Comparison of ENCODE assay signal across 21 mouse cellular contexts in the genomic region with DNA sequence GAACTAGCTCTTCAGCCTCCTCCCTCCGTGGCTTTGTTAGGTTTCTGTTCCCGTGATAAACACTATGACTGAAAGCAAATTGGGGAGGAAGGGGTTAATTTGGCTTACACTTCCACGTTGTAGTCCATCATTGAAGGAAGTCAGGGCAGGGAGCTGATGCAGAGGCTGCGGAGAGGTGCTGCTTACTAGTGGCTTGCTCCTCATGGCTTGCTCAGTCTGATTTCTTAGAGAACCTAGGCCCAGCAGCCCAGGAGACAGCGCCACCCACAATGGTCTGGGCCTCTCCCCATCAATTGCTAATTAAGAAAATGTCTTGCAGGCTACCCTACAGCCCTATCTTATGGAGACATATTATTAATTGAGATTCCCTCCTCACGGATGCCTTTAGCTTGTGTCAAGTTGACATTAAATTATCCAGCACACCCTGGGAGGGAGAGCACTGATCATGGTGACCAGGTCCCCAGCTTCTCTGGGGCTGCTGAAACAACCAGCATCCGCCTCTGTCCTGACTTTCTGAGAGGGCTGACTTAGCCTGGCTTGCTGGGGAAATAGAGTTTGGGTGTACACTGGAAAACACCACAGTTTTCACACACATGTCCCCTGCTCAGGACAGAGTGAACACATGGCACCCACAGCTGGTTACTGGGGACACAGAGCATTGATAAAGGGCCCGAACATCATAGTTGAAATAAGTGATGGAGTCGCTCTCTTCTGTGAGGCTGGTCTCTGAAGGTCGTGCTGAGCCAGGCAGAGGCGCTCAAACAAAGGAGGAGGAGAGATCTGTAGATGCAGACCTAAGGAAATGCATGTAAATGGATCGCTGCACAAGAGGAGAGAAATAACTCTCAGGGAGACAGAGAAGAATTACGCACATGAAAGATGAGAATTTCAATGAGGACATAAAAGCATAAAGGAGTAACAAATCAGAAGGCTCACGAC. TPM values are rescaled to one million over a fixed set of nuclear protein-coding genes. Genes with fewer than 3 reads are reported as not detected.
DNase-seq lines count a peak whose midpoint lies in the region; ATAC-seq and TF ChIP-seq lines count a peak whose summit lies in the region.
"Had no signal": no experiment of that assay in that cellular context is flagged by ENCODE, and none has a peak within 500 bp of the region (broad histone marks: within the 10 kb centered on the region; RNA-seq: fewer than 3 reads in every experiment).

No protein-coding gene starts in this region.

- intact Hi-C loops in heart, postnatal 14 days (cut with DNase I): no loop called here

- no peaks in the 10 kb centered on the region for H3K27me3 ChIP-seq in forebrain, embryonic 13.5 days
- H3K27me3 ChIP-seq in hindbrain, embryonic 10.5 days (ENCODE audit: insufficient read depth, poor library complexity, severe bottlenecking): no peaks in the 10 kb centered on the region
- H3K27me3 ChIP-seq in midbrain, postnatal 0 days (ENCODE audit: insufficient read depth, low read length): no peaks in the 10 kb centered on the region
- no peaks in the 10 kb centered on the region for H3K27me3 ChIP-seq in heart, embryonic 11.5 days (ENCODE audit: control insufficient read depth, insufficient read depth, low read length)
- H3K27me3 ChIP-seq: embryonic facial prominence, embryonic 15.5 days; intestine, embryonic 15.5 days; liver, embryonic 12.5 days had no signal

- H3K9me3 ChIP-seq in forebrain, embryonic 13.5 days (replicated peaks): 0 out of 2 replicates have a peak, but pooled peaks cover 4% of the 10 kb centered on the region
- no peaks in the 10 kb centered on the region for H3K9me3 ChIP-seq in hindbrain, embryonic 10.5 days
- no peaks in the 10 kb centered on the region for H3K9me3 ChIP-seq in midbrain, postnatal 0 days (ENCODE audit: low read length)
- H3K9me3 ChIP-seq in heart, embryonic 11.5 days (replicated peaks; ENCODE audit: control insufficient read depth, low read length): no peaks in the 10 kb centered on the region
- H3K9me3 ChIP-seq: embryonic facial prominence, embryonic 15.5 days; intestine, embryonic 15.5 days; liver, embryonic 12.5 days had no signal

- DNase-seq in hindbrain, embryonic 10.5 days (ENCODE audit: low spot score): no peak
- DNase-seq in mesoderm, embryonic 11.5 days (ENCODE audit: low read depth, low spot score): peak; percentile 19
- DNase-seq in midbrain, postnatal 0 days (ENCODE audit: low spot score): peak; percentile 40
- no peak for DNase-seq in adrenal gland, postnatal 14 days
- no peak for DNase-seq in heart, postnatal 14 days
- DNase-seq in spleen, adult 18-20 months: no peak
- DNase-seq: embryo, embryonic 11 days; gastrocnemius, adult 2 months; heart, adult 18-20 months; lung, embryonic 14.5 days; thymus, adult 18-20 months had no signal

- peak; percentile 24; the same call in 1 of the 2 replicates for ATAC-seq in forebrain, embryonic 13.5 days
- 0 out of 2 replicates have a peak, but pooled peaks have one; percentile 31 for ATAC-seq in midbrain, postnatal 0 days (ENCODE audit: low FRiP score)
- no peak for ATAC-seq in heart, embryonic 11.5 days (replicated peaks; ENCODE audit: insufficient number of reproducible peaks, low FRiP score, low TSS enrichment)
- ATAC-seq: CD4-positive, CD25-positive, alpha-beta regulatory T cell, adult 4 months; intestine, embryonic 15.5 days; liver, embryonic 12.5 days had no signal

- H3K4me2 ChIP-seq in forebrain, embryonic 13.5 days: no peak overlapping the region
- no peak overlapping the region for H3K4me2 ChIP-seq in midbrain, postnatal 0 days (ENCODE audit: low read depth, low read length, poor library complexity, severe bottlenecking)
- no peak overlapping the region for H3K4me2 ChIP-seq in heart, embryonic 11.5 days
- H3K4me2 ChIP-seq: embryonic facial prominence, embryonic 15.5 days; intestine, embryonic 15.5 days; liver, embryonic 12.5 days; lung, embryonic 14.5 days had no signal

- WGBS in forebrain, embryonic 13.5 days: 62% methylated on average over 14 of the region's 14 CpGs
- WGBS in hindbrain, embryonic 10.5 days: 65% methylated on average over 14 of the region's 14 CpGs
- 47% methylated on average over 14 of the region's 14 CpGs for WGBS in midbrain, postnatal 0 days
- WGBS in heart, embryonic 11.5 days (ENCODE audit: insufficient replicate concordance): 70% methylated on average over 14 of the region's 14 CpGs

- TF ChIP-seq CTCF in midbrain, postnatal 0 days (IDR thresholded peaks at IDR 0.05): no peak

- H3K4me3 ChIP-seq in forebrain, embryonic 13.5 days: no peak overlapping the region
- H3K4me3 ChIP-seq in hindbrain, embryonic 10.5 days: no peak overlapping the region
- no peak overlapping the region for H3K4me3 ChIP-seq in midbrain, postnatal 0 days (ENCODE audit: low read depth, low read length)
- H3K4me3 ChIP-seq in heart, embryonic 11.5 days (ENCODE audit: low read depth, low read length): no peak overlapping the region
- H3K4me3 ChIP-seq: embryonic facial prominence, embryonic 15.5 days; gastrocnemius, adult 2 months; intestine, embryonic 15.5 days; left cerebral cortex, adult 2 months; liver, embryonic 12.5 days had no signal

- no peaks in the 10 kb centered on the region for H3K36me3 ChIP-seq in forebrain, embryonic 13.5 days (ENCODE audit: poor library complexity, severe bottlenecking)
- no peaks in the 10 kb centered on the region for H3K36me3 ChIP-seq in hindbrain, embryonic 10.5 days
- no peaks in the 10 kb centered on the region for H3K36me3 ChIP-seq in midbrain, postnatal 0 days (ENCODE audit: insufficient read depth, low read length)
- H3K36me3 ChIP-seq in heart, embryonic 11.5 days (ENCODE audit: control insufficient read depth, insufficient read depth, low read length): no peaks in the 10 kb centered on the region
- H3K36me3 ChIP-seq: embryonic facial prominence, embryonic 15.5 days; G1E; intestine, embryonic 15.5 days; liver, embryonic 12.5 days had no signal

- no peak overlapping the region for H3K9ac ChIP-seq in forebrain, embryonic 13.5 days
- H3K9ac ChIP-seq in midbrain, postnatal 0 days (replicated peaks; ENCODE audit: low read length, poor library complexity, severe bottlenecking): no peak overlapping the region
- H3K9ac ChIP-seq in heart, embryonic 11.5 days (ENCODE audit: low read depth, low read length): no peak overlapping the region
- H3K9ac ChIP-seq: embryonic facial prominence, embryonic 15.5 days; intestine, embryonic 15.5 days; liver, embryonic 12.5 days; lung, embryonic 14.5 days had no signal

- H3K4me1 ChIP-seq in forebrain, embryonic 13.5 days: 0 out of 2 replicates have a peak, but pooled peaks cover 4% of the 10 kb centered on the region
- peaks cover 35% of the 10 kb centered on the region for H3K4me1 ChIP-seq in hindbrain, embryonic 10.5 days (replicated peaks)
- H3K4me1 ChIP-seq in midbrain, postnatal 0 days (ENCODE audit: insufficient read depth, low read length): no peaks in the 10 kb centered on the region
- no peaks in the 10 kb centered on the region for H3K4me1 ChIP-seq in heart, embryonic 11.5 days (ENCODE audit: control insufficient read depth, insufficient read depth, low read length)
- H3K4me1 ChIP-seq: embryonic facial prominence, embryonic 15.5 days; intestine, embryonic 15.5 days; liver, embryonic 12.5 days had no signal

- no peak overlapping the region for H3K27ac ChIP-seq in forebrain, embryonic 13.5 days
- H3K27ac ChIP-seq in hindbrain, embryonic 10.5 days: peak overlapping the region; percentile 71
- H3K27ac ChIP-seq in midbrain, postnatal 0 days (ENCODE audit: low read depth, low read length): peak overlapping the region; percentile 26
- H3K27ac ChIP-seq in heart, embryonic 11.5 days (ENCODE audit: low read depth, low read length): no peak overlapping the region
- H3K27ac ChIP-seq: embryonic facial prominence, embryonic 15.5 days; gastrocnemius, adult 2 months; intestine, embryonic 15.5 days; kidney, postnatal 0 days; left cerebral cortex, adult 2 months; liver, embryonic 12.5 days had no signal

RNA-seq across cellular contexts. Expression of a gene that starts 39.2 kb away (rescaled TPM):
- polyA plus RNA-seq in forebrain, embryonic 13.5 days (2015; fragmentation: Nextera tagmentation; extraction: Ambion mirVana): 1.6 and 1.9 TPM in 2 replicates
- polyA plus RNA-seq in hindbrain, embryonic 10.5 days (2016; fragmentation: Nextera tagmentation; extraction: Ambion mirVana): 1.1 and 1.4 TPM in 2 replicates
- total RNA-seq in midbrain, postnatal 0 days (2014; rRNA removed): 140 and 142 TPM in 2 replicates
- polyA plus RNA-seq in midbrain, postnatal 0 days (2015; fragmentation: Nextera tagmentation; extraction: Ambion mirVana): 12.2 and 12.6 TPM in 2 replicates
- polyA plus RNA-seq in heart, embryonic 11.5 days (2014; fragmentation: Nextera tagmentation; extraction: Ambion mirVana): 1.9 and 2.5 TPM in 2 replicates
- total RNA-seq in adrenal gland, postnatal 14 days (2021): 2.9 and 3.7 TPM in 2 replicates
- total RNA-seq in heart, postnatal 14 days (2021): 1 to 10 TPM; 1.0 to 1.7 TPM
- total RNA-seq: megakaryocyte, adult 5-6 weeks had no signal
- polyA plus RNA-seq: CD4-positive, CD25-positive, alpha-beta regulatory T cell, adult 4 months; G1E had no signal

Comparison
In these comparisons a context has a peak if more than half of its experiments do, and no peak if none do; other contexts are left out.
1. H3K27ac ChIP-seq: peak in hindbrain, embryonic 10.5 days (single experiment) and midbrain, postnatal 0 days (single experiment); none in forebrain, embryonic 13.5 days (single experiment) and heart, embryonic 11.5 days (single experiment).
2. DNase-seq: peak in mesoderm, embryonic 11.5 days (single experiment) and midbrain, postnatal 0 days (single experiment); none in hindbrain, embryonic 10.5 days (single experiment), adrenal gland, postnatal 14 days (single experiment), heart, postnatal 14 days (0 of 2) and spleen, adult 18-20 months (0 of 2).